In genomic region chr10:121773813-121774212, GRCm38 (mm10) we compare ENCODE assay signal across 18 mouse cellular contexts.
"Had no signal": no experiment of that assay in that cellular context is flagged by ENCODE, and none has a peak within 500 bp of the region (broad histone marks: within the 10 kb centered on the region; RNA-seq: fewer than 3 reads in every experiment).

No protein-coding gene starts in this region.

- ATAC-seq: midbrain, embryonic 16.5 days had no signal

- H3K36me3 ChIP-seq: midbrain, embryonic 10.5 days; midbrain, embryonic 12.5 days; neural tube, embryonic 13.5 days; neural tube, embryonic 15.5 days had no signal

- H3K9ac ChIP-seq: lung, embryonic 14.5 days; midbrain, embryonic 12.5 days; neural tube, embryonic 13.5 days; neural tube, embryonic 15.5 days had no signal

- H3K9me3 ChIP-seq: midbrain, embryonic 10.5 days; midbrain, embryonic 12.5 days; neural tube, embryonic 13.5 days; neural tube, embryonic 15.5 days had no signal

- H3K27me3 ChIP-seq: neural tube, embryonic 13.5 days; neural tube, embryonic 15.5 days had no signal

- H3K4me3 ChIP-seq: midbrain, embryonic 10.5 days; midbrain, embryonic 12.5 days; myocyte; neural tube, embryonic 13.5 days; neural tube, embryonic 15.5 days had no signal

- H3K4me1 ChIP-seq: neural tube, embryonic 13.5 days; neural tube, embryonic 15.5 days had no signal

- H3K27ac ChIP-seq: midbrain, embryonic 10.5 days; midbrain, embryonic 12.5 days; neural tube, embryonic 13.5 days; neural tube, embryonic 15.5 days had no signal

- DNase-seq: lung, embryonic 14.5 days; lung, postnatal 10 days; lung, postnatal 4 days; midbrain, embryonic 14.5 days; retina, postnatal 1 day; right cerebral cortex, adult 18-20 months; right cerebral cortex, postnatal 25 days; right cerebral cortex, postnatal 4 days; spleen, adult 18-20 months; thymus, adult 18-20 months; thymus, postnatal 14 days; thymus, postnatal 36 days had no signal

- H3K4me2 ChIP-seq: lung, embryonic 14.5 days; midbrain, embryonic 12.5 days; neural tube, embryonic 13.5 days; neural tube, embryonic 15.5 days had no signal
